Mouse (Mus musculus): ENCODE results near the gene Col12a1. TPM values are rescaled to one million over a fixed set of nuclear protein-coding genes. Genes with fewer than 3 reads are reported as not detected.

The Col12a1 gene
- polyA plus RNA-seq, 1 experiment from 2014 or later: 3.8 TPM

DNA sequence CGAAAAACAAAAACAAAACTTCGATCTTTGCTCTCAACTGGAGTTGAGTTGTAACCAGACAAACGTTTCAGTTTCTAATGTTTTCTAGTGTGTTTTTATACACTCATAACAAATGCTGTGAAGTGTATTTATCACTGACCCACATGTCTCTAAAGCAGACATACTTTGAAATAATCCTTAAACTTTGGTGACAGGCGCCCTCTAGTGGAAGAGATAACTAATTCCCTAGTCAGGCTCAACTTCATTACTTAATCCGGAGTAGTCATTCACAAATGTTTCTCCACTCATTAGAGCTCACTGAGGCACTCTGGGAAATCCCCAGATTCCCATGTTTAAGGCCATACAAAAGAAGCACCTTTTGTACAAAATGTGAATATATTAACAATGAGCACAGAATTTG is 4.5 kb upstream of the Col12a1 start:
- Histone ChIP-seq H3K4me1 (peaks cover 28% of the 10 kb centered on the region), H3K9me3 (replicated peaks) (peaks cover 6% of the 10 kb centered on the region; the same call in 1 of the 2 replicates), H3K36me3 (no peaks in the 10 kb centered on the region), H3K27me3 (ENCODE audit: low read depth, poor library complexity, severe bottlenecking) (peaks cover 42% of the 10 kb centered on the region), H3K4me3 (no peak overlapping the region), H3K27ac (replicated peaks) (no peak overlapping the region)
- 38% methylated on average over 5 of the region's 5 CpGs for WGBS
- DNase-seq (ENCODE audit: low spot score): no peak

DNA sequence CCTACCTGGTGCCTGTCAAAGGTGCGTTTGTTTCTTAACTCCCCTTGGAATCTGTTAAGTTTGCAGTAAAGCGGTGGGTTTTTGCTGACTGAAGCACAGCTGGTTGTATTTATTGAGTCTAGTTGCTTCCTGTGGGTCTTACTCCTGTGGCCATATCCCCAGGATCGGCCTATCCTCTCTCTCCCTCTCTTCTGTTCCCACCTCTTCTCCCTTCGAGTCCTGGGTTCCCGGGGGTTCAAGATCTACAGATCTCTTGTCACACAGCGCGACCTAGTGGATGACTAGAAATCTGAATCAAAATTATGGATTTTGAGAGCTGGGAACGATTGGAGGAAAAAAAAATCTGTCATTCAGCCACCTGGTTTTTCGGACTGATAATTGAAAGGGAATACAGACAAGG is 2.4 kb upstream of the Col12a1 start:
- H3K4me3 ChIP-seq: no peak overlapping the region
- WGBS: 15% methylated on average over 9 of the region's 9 CpGs
- DNase-seq (ENCODE audit: low spot score): peak; percentile 48
- no peak overlapping the region for H3K27ac ChIP-seq (replicated peaks)
- peaks cover 6% of the 10 kb centered on the region; the same call in 1 of the 2 replicates for H3K9me3 ChIP-seq (replicated peaks)
- no peaks in the 10 kb centered on the region for H3K36me3 ChIP-seq
- H3K4me1 ChIP-seq: peaks cover 40% of the 10 kb centered on the region
- peaks cover 53% of the 10 kb centered on the region for H3K27me3 ChIP-seq (ENCODE audit: low read depth, poor library complexity, severe bottlenecking)

GRCm38 (mm10) chr9:79720143-79720542 is 1.5 kb upstream of the Col12a1 start:
- peak; percentile 40 for DNase-seq (ENCODE audit: low spot score)
- H3K4me1 ChIP-seq: peaks cover 42% of the 10 kb centered on the region
- no peak overlapping the region for H3K27ac ChIP-seq (replicated peaks)
- peak overlapping the region; percentile 67; the same call in 1 of the 2 replicates for H3K4me3 ChIP-seq
- 17% methylated on average over 9 of the region's 9 CpGs for WGBS
- peaks cover 58% of the 10 kb centered on the region for H3K27me3 ChIP-seq (ENCODE audit: low read depth, poor library complexity, severe bottlenecking)
- H3K9me3 ChIP-seq (replicated peaks): peaks cover 6% of the 10 kb centered on the region; the same call in 1 of the 2 replicates
- H3K36me3 ChIP-seq: no peaks in the 10 kb centered on the region

- Histone ChIP-seq H3K27ac (replicated peaks) (0 out of 2 replicates have a peak overlapping the region, but pooled peaks have one; percentile 13), H3K36me3 (no peaks in the 10 kb centered on the region), H3K27me3 (ENCODE audit: low read depth, poor library complexity, severe bottlenecking) (peaks cover 65% of the 10 kb centered on the region), H3K9me3 (replicated peaks) (peaks cover 6% of the 10 kb centered on the region; the same call in 1 of the 2 replicates), H3K4me1 (peaks cover 49% of the 10 kb centered on the region), H3K4me3 (peak overlapping the region; percentile 67)
- under 1% methylated on average over 28 of the region's 28 CpGs for WGBS
- peak; percentile 64 for DNase-seq (ENCODE audit: low spot score)
Observed at GRCm38 (mm10) chr9:79719451-79719850, 820 bp upstream of the Col12a1 start.

DNA sequence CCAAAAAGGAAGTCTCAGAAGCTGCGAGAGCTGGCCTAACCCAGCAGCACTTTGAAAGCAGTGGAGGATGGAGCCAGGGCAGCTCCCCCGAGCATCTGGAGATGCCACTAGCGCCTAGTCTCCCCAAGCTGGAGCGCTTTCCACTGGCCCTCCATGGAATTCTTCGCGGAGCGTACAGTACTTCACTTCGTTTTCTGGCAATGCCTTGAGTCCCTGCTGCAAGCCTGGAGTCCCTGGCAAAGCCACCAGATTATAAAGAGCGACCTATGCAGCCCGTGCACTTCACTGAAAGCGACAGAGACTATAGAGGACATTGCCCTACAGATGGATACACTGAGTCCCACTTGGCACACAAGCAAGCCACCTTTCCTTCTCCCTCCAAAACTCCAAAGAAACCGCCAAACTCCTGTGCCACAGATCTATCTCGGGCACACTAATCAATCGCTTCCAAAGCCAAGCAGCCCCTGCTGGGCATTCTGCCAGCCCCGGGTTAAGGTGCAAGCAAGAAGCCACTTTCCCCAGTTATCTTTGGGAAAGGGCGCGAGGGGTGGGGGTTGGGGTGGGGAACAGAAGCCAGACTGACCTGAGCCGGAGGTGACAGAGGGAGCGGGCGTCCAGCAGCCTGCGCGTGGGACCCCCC is 675 bp downstream of the Col12a1 start:
- H3K9me3 ChIP-seq (replicated peaks): peaks cover 6% of the 10 kb centered on the region; the same call in 1 of the 2 replicates
- H3K4me1 ChIP-seq: peaks cover 54% of the 10 kb centered on the region
- H3K27ac ChIP-seq (replicated peaks): peak overlapping the region; percentile 71
- WGBS: under 1% methylated on average over 22 of the region's 22 CpGs
- peak overlapping the region; percentile 67 for H3K4me3 ChIP-seq
- H3K36me3 ChIP-seq: no peaks in the 10 kb centered on the region
- H3K27me3 ChIP-seq (ENCODE audit: low read depth, poor library complexity, severe bottlenecking): peaks cover 65% of the 10 kb centered on the region
- DNase-seq (ENCODE audit: low spot score): peak; percentile 53

DNA sequence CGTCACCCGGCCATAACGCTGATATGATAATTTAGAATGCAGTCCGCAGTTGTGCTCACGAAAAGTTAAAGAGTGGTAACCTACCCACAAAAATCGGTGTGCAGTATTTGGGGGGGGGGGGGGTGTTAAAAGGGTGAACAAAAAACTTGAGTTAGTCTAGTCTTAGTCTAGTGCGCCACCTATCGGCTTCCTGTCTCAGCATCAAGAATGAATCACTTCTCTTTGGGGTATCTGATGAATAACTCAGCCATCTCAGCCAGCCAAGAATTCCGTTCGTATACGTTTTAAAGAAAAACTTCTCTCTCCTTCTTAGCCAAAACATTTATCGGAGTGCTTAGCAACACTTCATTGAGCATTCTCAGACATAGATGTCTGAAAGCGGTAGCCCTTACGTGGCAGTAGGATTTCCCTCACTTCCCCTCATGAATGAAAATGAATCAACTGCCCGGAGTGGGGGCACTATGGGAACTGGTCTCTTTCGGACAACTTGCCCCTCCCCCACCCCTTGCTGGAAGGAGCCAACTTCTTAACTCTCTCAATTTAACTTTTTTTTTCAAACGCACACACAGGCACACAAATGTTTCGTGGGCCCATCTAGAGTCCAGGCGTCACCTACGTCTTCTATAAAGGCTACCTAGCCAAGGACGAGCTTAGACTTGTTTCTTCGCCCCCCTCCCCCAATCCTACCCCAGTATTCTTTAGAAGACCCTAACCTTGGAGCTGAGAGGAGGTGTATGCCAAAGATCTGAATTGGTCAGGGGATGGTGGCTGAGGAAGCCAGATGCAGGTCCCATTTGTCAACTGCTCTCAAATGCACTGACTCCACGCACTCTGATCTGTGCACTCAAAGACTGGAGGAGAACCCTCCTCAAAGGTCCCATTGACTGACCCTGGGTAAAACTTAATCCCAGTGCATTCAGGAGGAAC is 1.5 kb downstream of the Col12a1 start:
- 10% methylated on average over 23 of the region's 23 CpGs for WGBS
- Histone ChIP-seq H3K4me1 (peaks cover 54% of the 10 kb centered on the region), H3K36me3 (no peaks in the 10 kb centered on the region), H3K27me3 (ENCODE audit: low read depth, poor library complexity, severe bottlenecking) (peaks cover 63% of the 10 kb centered on the region), H3K4me3 (peak overlapping the region; percentile 67), H3K9me3 (replicated peaks) (peaks cover 5% of the 10 kb centered on the region; the same call in 1 of the 2 replicates), H3K27ac (replicated peaks) (no peak overlapping the region)
- DNase-seq (ENCODE audit: low spot score): peak; percentile 61

GRCm38 (mm10) chr9:79716496-79716895 is 2.1 kb downstream of the Col12a1 start:
- H3K27ac ChIP-seq (replicated peaks): no peak overlapping the region
- no peaks in the 10 kb centered on the region for H3K9me3 ChIP-seq (replicated peaks)
- no peak for DNase-seq (ENCODE audit: low spot score)
- 49% methylated on average over 5 of the region's 5 CpGs for WGBS
- H3K4me1 ChIP-seq: peaks cover 54% of the 10 kb centered on the region
- H3K4me3 ChIP-seq: peak overlapping the region; percentile 67
- peaks cover 56% of the 10 kb centered on the region for H3K27me3 ChIP-seq (ENCODE audit: low read depth, poor library complexity, severe bottlenecking)
- no peaks in the 10 kb centered on the region for H3K36me3 ChIP-seq

GRCm38 (mm10) chr9:79714471-79715045 is 4.1 kb downstream of the Col12a1 start:
- peak overlapping the region; percentile 39 for H3K4me3 ChIP-seq
- H3K27me3 ChIP-seq (ENCODE audit: low read depth, poor library complexity, severe bottlenecking): peaks cover 37% of the 10 kb centered on the region
- no peaks in the 10 kb centered on the region for H3K36me3 ChIP-seq
- peaks cover 41% of the 10 kb centered on the region for H3K4me1 ChIP-seq
- no peak overlapping the region for H3K27ac ChIP-seq (replicated peaks)
- DNase-seq (ENCODE audit: low spot score): peak; percentile 37
- WGBS: 2% methylated on average over 16 of the region's 16 CpGs
- H3K9me3 ChIP-seq (replicated peaks): no peaks in the 10 kb centered on the region

- Histone ChIP-seq H3K36me3 (no peaks in the 10 kb centered on the region), H3K27me3 (ENCODE audit: low read depth, poor library complexity, severe bottlenecking) (no peaks in the 10 kb centered on the region), H3K4me3 (no peak overlapping the region), H3K27ac (replicated peaks) (peak overlapping the region; percentile 55), H3K9me3 (replicated peaks) (no peaks in the 10 kb centered on the region), H3K4me1 (peaks cover 15% of the 10 kb centered on the region)
- DNase-seq (ENCODE audit: low spot score): peak; percentile 18
- 72% methylated on average over 11 of the region's 11 CpGs for WGBS
Observed at GRCm38 (mm10) chr9:79689771-79690535, 28.7 kb downstream of the Col12a1 start.

DNA sequence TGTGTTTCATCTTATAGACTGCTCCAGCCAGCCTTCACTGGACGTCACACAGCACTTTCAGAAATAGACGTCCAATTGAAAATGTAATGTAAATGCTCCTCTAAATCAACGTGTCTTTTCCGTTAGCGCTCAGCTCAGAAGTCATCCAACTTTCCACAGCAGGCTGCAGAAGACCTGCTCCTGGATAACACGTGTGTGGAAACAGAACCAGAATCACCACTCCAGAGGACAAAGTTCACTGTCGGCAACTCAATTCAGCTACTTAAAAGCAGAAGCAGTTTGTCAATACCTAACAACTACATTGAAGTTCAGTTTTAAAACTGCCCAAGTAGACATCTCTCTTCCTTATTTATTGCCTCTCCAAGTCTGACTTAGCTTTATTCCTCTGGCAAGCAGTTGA is 29.3 kb downstream of the Col12a1 start:
- no peaks in the 10 kb centered on the region for H3K9me3 ChIP-seq (replicated peaks)
- H3K27ac ChIP-seq (replicated peaks): peak overlapping the region; percentile 55; the same call in 1 of the 2 replicates

GRCm38 (mm10) chr9:79687227-79687626 is 31.4 kb downstream of the Col12a1 start:
- WGBS: 81% methylated on average over 3 of the region's 3 CpGs
- Histone ChIP-seq H3K36me3 (no peaks in the 10 kb centered on the region), H3K4me1 (peaks cover 15% of the 10 kb centered on the region), H3K27me3 (ENCODE audit: low read depth, poor library complexity, severe bottlenecking) (no peaks in the 10 kb centered on the region), H3K9me3 (replicated peaks) (no peaks in the 10 kb centered on the region), H3K4me3 (no peak overlapping the region), H3K27ac (replicated peaks) (no peak overlapping the region)
- no peak for DNase-seq (ENCODE audit: low spot score)

More for the DNA sequence above, 29.3 kb downstream of the Col12a1 start:
- H3K4me1 ChIP-seq: peaks cover 15% of the 10 kb centered on the region
- 88% methylated on average over 7 of the region's 7 CpGs for WGBS
- no peak overlapping the region for H3K4me3 ChIP-seq
- no peak for DNase-seq (ENCODE audit: low spot score)
- H3K36me3 ChIP-seq: no peaks in the 10 kb centered on the region
- no peaks in the 10 kb centered on the region for H3K27me3 ChIP-seq (ENCODE audit: low read depth, poor library complexity, severe bottlenecking)

DNA sequence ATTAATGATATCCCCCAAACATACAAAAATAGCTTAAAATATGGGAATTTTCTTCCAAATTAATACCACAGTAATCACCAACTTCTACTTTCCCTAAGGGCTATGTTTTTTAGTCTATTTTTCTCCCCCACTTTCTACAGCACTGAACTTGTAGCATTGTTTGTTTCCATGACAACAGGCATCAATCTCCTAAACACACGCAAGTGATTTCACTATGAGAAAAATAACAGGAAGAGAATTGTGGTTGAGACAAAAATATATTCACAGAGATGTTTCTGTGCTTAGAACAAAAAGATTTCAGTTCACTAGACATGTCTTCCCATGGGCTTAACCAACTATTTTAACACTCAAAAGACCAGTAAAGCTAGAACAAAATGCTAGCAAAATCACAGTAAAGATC is 32.6 kb downstream of the Col12a1 start:
- no peak overlapping the region for H3K4me3 ChIP-seq
- no peaks in the 10 kb centered on the region for H3K27me3 ChIP-seq (ENCODE audit: low read depth, poor library complexity, severe bottlenecking)
- H3K27ac ChIP-seq (replicated peaks): no peak overlapping the region
- no peak for DNase-seq (ENCODE audit: low spot score)
- H3K36me3 ChIP-seq: no peaks in the 10 kb centered on the region
- peaks cover 15% of the 10 kb centered on the region for H3K4me1 ChIP-seq
- 67% methylated on average over 1 of the region's 1 CpGs for WGBS
- H3K9me3 ChIP-seq (replicated peaks): no peaks in the 10 kb centered on the region
